Mouse (Mus musculus): ENCODE results near the gene Vmn1r115. TPM values are rescaled to one million over a fixed set of nuclear protein-coding genes. Genes with fewer than 3 reads are reported as not detected.
"Not testable (repeated sequence)": the region's sequence is repeated elsewhere in the genome, so short reads cannot be mapped to it uniquely, and the experiment has no call there.

Vmn1r115 gene
- total RNA-seq (2022) = not detected

- DNase-seq (ENCODE audit: low spot score) = not testable (repeated sequence)
Observed at GRCm38 (mm10) chr7:20844885-20845284, at the start of gene Vmn1r115. TSS of gene Vmn1r115 (minus strand) at chr7:20844985.

GRCm38 (mm10) chr7:20884021-20884420, 39.2 kb upstream of the Vmn1r115 start, which contains the start of gene Vmn1r117:
TSS of gene Vmn1r117 (minus strand) at chr7:20884121.
- not testable (repeated sequence) for DNase-seq (ENCODE audit: low spot score)

- DNase-seq (ENCODE audit: low spot score) = not testable (repeated sequence)
Observed at GRCm38 (mm10) chr7:20871956-20872355, 27.2 kb upstream of the Vmn1r115 start, which contains the start of gene Vmn1r116. TSS of gene Vmn1r116 (plus strand) at chr7:20872256.

GRCm38 (mm10) chr7:20812086-20812485, 32.7 kb downstream of the Vmn1r115 start, which contains the start of gene Vmn1r114:
TSS of gene Vmn1r114 (minus strand) at chr7:20812186.
- not testable (repeated sequence) for DNase-seq (ENCODE audit: low spot score)

Other genes with a start within 250 kb of the Vmn1r115 start
- not detected for gene Gm4513, start 246.0 kb downstream of the Vmn1r115 start, total RNA-seq (2022)
- not detected for gene Vmn1r107, start 176.1 kb downstream of the Vmn1r115 start, total RNA-seq (2022)
- gene Vmn1r111, start 141.8 kb downstream of the Vmn1r115 start, total RNA-seq (2022) = not detected
- not detected for gene Gm10668, start 114.4 kb downstream of the Vmn1r115 start, total RNA-seq (2022)
- not detected for gene Vmn1r112, start 73.8 kb downstream of the Vmn1r115 start, total RNA-seq (2022)
- gene Vmn1r113, start 57.7 kb downstream of the Vmn1r115 start, total RNA-seq (2022) = not detected
- not detected for gene Vmn1r114, start 32.8 kb downstream of the Vmn1r115 start, total RNA-seq (2022)
- gene Vmn1r116, start 27.3 kb upstream of the Vmn1r115 start, total RNA-seq (2022) = not detected
- not detected for gene Vmn1r117, start 39.1 kb upstream of the Vmn1r115 start, total RNA-seq (2022)
- not detected for gene Vmn1r118, start 67.4 kb upstream of the Vmn1r115 start, total RNA-seq (2022)
- gene Vmn1r119, start 167.5 kb upstream of the Vmn1r115 start, total RNA-seq (2022) = not detected
- not detected for gene Vmn1r120, start 208.8 kb upstream of the Vmn1r115 start, total RNA-seq (2022)